Mouse (Mus musculus) hindbrain, embryonic 10.5 days (tissue): Measurements from ENCODE around the gene Slc3a2. TPM values are rescaled to one million over a fixed set of nuclear protein-coding genes. Genes with fewer than 3 reads are reported as not detected.
"Not testable (repeated sequence)": the region's sequence is repeated elsewhere in the genome, so short reads cannot be mapped to it uniquely, and the experiment has no call there.

Experiments used
- DNase-seq: peaks from one replicate; pipeline ENCODE4 v3.0.0-alpha.2; 2017; ENCODE audit warnings: low spot score
- H3K27ac ChIP-seq: fragments of 300-500 bp; sonication (generic); 2 replicates; pipeline ENCODE4 v1.5.1; 2016; ENCODE audit warnings: mild to moderate bottlenecking, moderate library complexity
- H3K27me3 ChIP-seq: fragments of 300-500 bp; sonication (generic); 2 replicates; pipeline ENCODE4 v1.6.1; 2016; ENCODE audit warnings: mild to moderate bottlenecking; ENCODE audit not compliant: poor library complexity, insufficient read depth, severe bottlenecking
- H3K36me3 ChIP-seq: fragments of 300-500 bp; sonication (generic); 2 replicates; pipeline ENCODE4 v1.6.1; 2016; ENCODE audit warnings: mild to moderate bottlenecking, moderate library complexity
- H3K4me1 ChIP-seq: fragments of 300-500 bp; sonication (generic); replicated peaks from 2 replicates; pipeline ENCODE4 v1.6.1; 2016; ENCODE audit warnings: mild to moderate bottlenecking
- H3K4me3 ChIP-seq: fragments of 300-500 bp; sonication (generic); 2 replicates; pipeline ENCODE4 v1.5.1; 2016; ENCODE audit warnings: mild to moderate bottlenecking, moderate library complexity
- H3K9me3 ChIP-seq: fragments of 300-500 bp; sonication (generic); 2 replicates; pipeline ENCODE4 v1.6.1; 2016; ENCODE audit warnings: mild to moderate bottlenecking, moderate library complexity
- WGBS: fragments of 180-500 bp; shearing (Covaris S2); methylation state at CpG from one replicate; pipeline ENCODE4 v1.1.7; 2016; 5-methylcytosine and 5-hydroxymethylcytosine counted together
- polyA plus RNA-seq: library from polyadenylated mRNA; unstranded; fragments of >200 nt; fragmentation: Nextera tagmentation; extraction: Ambion mirVana; gene quantifications from 2 replicates; pipeline ENCODE4 v1.2.1, GENCODE M21; 2016

Slc3a2 gene
- polyA plus RNA-seq, 1 experiment from 2014 or later = 146 TPM

DNA sequence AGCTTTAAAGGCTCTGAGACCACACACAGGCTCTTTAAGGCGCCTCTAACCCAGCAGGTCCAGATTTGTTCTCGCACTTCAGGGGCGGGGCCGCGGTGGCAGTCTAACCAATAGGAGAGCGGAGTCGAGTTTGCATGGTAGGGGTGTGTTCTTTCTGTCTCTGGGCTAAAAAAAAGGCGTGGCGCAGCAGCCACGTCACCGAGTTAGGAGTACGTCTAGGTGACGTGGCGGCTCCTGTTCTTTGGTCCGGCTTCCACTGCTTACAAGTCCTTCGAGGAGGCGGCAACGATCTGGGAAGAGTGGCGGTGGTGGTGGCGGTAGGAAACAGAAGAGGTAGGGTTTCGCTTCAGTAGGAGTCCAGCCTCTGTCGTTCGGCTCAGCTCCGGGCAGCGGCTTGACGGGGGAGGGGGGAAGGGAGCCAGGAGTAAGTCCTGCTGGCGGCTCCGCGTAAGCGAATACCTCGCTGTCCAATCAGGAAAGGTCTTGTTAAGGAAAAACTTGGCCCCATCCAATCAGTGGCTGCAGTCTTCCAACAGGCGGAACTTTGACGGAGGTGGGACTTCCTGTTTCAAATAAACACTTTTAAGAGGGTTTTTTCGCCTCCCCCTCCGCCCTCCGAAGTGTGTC lies 18.2 kb upstream of the Slc3a2 start, which contains the start of gene Stx5a:
TSS of gene Stx5a (plus strand) at position 171 of the 627 bp plus-strand sequence.
- DNase-seq = peak; percentile 96
- Histone ChIP-seq H3K4me3 (peak within 1 kb of the TSS; percentile 88), H3K9me3 (no peaks in the 10 kb centered on the region), H3K36me3 (peaks cover 73% of the 10 kb centered on the region), H3K27ac (peak within 1 kb of the TSS; percentile 94), H3K27me3 (no peaks in the 10 kb centered on the region), H3K4me1 (peaks cover 27% of the 10 kb centered on the region)
- WGBS = under 1% methylated on average over 36 of the region's 36 CpGs

DNA sequence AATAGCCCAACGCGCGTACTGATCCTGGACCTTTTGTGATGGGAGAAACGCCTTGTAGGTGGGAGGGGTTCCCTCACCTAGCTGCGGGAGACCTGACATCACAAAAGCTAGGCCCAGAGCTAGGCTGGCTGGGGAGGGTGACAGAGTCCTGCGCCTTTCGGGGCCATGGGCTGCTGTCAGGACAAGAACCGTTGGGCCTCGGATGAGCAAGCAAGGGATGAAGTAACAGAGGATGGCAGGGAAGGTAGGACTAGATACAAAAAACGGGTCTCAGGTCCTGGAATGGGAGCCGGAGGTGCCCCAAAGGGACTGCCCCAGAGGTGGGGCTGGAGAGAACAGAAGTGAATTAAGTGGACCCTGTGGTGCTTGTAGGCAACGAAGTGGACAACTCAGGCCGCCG lies 17.4 kb upstream of the Slc3a2 start, which contains the start of gene 1700092M07Rik:
TSS of gene 1700092M07Rik (plus strand) at position 116 of the 400 bp plus-strand sequence.
- Histone ChIP-seq H3K36me3 (peaks cover 66% of the 10 kb centered on the region), H3K4me3 (peak within 1 kb of the TSS; percentile 88), H3K27me3 (no peaks in the 10 kb centered on the region), H3K9me3 (no peaks in the 10 kb centered on the region), H3K27ac (peak within 1 kb of the TSS; percentile 94), H3K4me1 (peaks cover 29% of the 10 kb centered on the region)
- no peak for DNase-seq
- 69% methylated on average over 14 of the region's 14 CpGs for WGBS

DNA sequence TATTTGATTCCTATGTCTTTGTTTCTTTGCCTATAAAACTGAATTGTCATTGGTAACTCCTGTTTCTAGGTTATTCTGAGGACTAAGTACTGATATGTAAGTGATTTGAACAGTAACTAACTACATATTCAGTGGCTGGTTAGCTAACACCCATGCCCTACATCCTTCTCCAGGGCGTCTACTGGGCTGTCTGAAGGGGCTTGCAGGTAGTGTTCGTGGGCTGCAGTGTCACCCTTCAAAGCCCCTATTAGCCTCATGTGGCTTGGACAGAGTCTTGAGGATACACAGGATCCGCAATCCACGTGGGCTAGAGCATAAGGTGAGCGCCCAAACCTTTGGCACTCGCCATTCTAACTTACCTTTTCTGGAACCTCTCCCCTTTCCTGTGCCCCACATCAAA lies 16.5 kb upstream of the Slc3a2 start:
- H3K9me3 ChIP-seq = no peaks in the 10 kb centered on the region
- WGBS = 92% methylated on average over 6 of the region's 6 CpGs
- no peaks in the 10 kb centered on the region for H3K27me3 ChIP-seq
- DNase-seq = no peak
- no peak overlapping the region for H3K4me3 ChIP-seq
- peaks cover 56% of the 10 kb centered on the region for H3K36me3 ChIP-seq
- peaks cover 33% of the 10 kb centered on the region for H3K4me1 ChIP-seq
- H3K27ac ChIP-seq = no peak overlapping the region

DNA sequence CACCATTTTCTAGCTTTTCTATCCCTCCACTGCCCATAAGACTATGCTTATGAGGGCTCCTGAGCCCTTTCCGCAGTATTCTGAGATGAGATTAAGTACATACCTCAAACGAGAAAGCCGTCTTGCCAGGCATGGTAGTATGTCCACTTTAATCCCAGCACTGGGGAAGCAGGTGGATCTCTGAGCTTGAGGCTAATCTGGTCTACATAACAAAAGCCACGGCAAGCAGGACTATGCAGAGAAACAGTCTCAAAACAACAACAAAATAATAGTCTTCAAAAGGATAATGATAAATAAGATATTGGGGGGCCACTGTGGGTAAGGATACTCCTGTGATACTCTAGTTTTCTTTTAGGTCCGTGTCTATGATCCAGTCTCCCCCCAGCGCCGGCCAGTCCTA lies 15.7 kb upstream of the Slc3a2 start:
- DNase-seq = no peak
- no peaks in the 10 kb centered on the region for H3K27me3 ChIP-seq
- 0 out of 2 replicates have a peak overlapping the region, but pooled peaks have one; percentile 2 for H3K4me3 ChIP-seq
- H3K27ac ChIP-seq = no peak overlapping the region
- H3K4me1 ChIP-seq = peaks cover 33% of the 10 kb centered on the region
- H3K9me3 ChIP-seq = no peaks in the 10 kb centered on the region
- peaks cover 49% of the 10 kb centered on the region for H3K36me3 ChIP-seq
- WGBS = 95% methylated on average over 7 of the region's 7 CpGs

DNA sequence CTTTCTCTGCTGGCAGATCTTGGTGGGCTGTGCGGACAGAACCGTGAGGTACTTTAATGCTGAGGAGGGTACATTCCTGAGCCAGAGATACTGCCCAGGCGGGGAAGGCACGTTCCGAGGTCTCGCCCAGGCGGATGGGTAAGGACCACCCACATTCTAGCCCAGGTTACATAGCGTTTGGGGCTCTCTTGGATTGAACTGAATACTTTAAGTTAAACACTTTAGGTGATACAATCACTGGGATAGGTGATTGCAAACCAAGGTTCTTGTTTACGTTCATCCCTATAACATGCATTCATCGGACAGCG lies 12.9 kb upstream of the Slc3a2 start:
- peak overlapping the region; percentile 84 for H3K27ac ChIP-seq
- no peak for DNase-seq
- 2% methylated on average over 11 of the region's 11 CpGs for WGBS
- H3K9me3 ChIP-seq = no peaks in the 10 kb centered on the region
- H3K4me1 ChIP-seq = peaks cover 22% of the 10 kb centered on the region
- H3K4me3 ChIP-seq = peak overlapping the region; percentile 96
- peaks cover 35% of the 10 kb centered on the region for H3K36me3 ChIP-seq
- H3K27me3 ChIP-seq = no peaks in the 10 kb centered on the region

DNA sequence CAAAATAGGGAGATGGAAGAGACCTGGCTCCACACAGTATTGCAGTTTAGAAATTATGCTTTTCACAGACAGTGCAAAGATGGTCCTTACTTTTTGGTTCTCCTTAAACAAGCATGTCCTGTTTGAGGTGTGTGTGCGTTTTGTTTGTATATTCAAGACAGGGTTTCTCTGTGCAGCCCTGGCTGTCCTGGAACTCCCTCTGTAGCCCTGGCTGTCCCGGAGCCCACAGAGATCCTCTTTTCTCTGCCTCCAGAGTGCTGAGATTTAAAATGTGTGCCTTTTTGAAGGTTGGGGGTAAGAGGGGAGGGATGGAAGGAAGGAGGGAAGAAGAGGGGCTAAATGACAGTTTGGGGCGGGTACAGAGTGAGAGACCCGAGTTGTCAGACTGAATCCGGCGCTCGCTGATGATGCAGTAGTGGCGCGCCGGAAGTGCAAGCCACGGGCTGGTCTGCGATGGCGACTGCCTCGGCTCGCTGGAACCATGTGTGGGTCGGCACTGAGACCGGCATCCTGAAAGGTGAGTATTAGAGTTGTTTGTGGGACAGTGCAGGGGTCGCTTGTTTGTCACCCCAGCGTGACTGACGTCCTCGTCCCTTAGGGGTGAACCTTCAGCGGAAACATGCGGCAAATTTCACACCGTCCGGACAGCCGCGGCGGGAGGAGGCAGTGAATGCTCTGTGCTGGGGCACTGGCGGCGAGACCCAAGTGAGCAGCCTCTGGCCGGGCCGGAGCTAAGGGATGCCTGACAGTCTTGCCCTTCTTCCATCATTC lies 12.4 kb upstream of the Slc3a2 start, which contains the start of gene Wdr74:
TSS of gene Wdr74 (plus strand) at position 439 of the 771 bp plus-strand sequence.
- under 1% methylated on average over 32 of the region's 32 CpGs for WGBS
- peaks cover 16% of the 10 kb centered on the region for H3K4me1 ChIP-seq
- peak within 1 kb of the TSS; percentile 96 for H3K4me3 ChIP-seq
- H3K9me3 ChIP-seq = no peaks in the 10 kb centered on the region
- peak within 1 kb of the TSS; percentile 84 for H3K27ac ChIP-seq
- H3K27me3 ChIP-seq = no peaks in the 10 kb centered on the region
- peak; percentile 90 for DNase-seq
- peaks cover 32% of the 10 kb centered on the region for H3K36me3 ChIP-seq

DNA sequence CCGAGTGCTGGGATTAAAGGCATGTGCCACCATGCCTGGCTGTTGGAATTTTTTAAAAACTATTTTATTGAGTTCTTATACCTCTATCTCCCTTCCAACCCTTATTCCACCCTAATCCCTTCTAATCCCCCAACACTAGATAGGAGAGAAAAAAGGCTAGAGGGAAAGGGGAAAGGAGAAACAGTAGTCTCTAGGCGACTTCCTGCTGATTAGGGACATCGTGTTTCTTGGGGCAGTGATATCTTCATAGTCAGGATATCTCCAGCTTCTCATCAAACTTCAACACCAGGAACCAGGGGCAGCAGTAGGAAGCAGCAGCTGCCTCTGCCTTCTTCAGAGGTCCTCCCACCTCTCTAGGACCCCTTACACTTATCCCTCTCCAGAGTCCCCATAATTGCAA lies 11.2 kb upstream of the Slc3a2 start:
- DNase-seq = no peak
- H3K27ac ChIP-seq = no peak overlapping the region
- peaks cover 14% of the 10 kb centered on the region for H3K4me1 ChIP-seq
- H3K9me3 ChIP-seq = no peaks in the 10 kb centered on the region
- no peak overlapping the region for H3K4me3 ChIP-seq
- 76% methylated on average over 3 of the region's 3 CpGs for WGBS
- peaks cover 20% of the 10 kb centered on the region for H3K36me3 ChIP-seq
- no peaks in the 10 kb centered on the region for H3K27me3 ChIP-seq

DNA sequence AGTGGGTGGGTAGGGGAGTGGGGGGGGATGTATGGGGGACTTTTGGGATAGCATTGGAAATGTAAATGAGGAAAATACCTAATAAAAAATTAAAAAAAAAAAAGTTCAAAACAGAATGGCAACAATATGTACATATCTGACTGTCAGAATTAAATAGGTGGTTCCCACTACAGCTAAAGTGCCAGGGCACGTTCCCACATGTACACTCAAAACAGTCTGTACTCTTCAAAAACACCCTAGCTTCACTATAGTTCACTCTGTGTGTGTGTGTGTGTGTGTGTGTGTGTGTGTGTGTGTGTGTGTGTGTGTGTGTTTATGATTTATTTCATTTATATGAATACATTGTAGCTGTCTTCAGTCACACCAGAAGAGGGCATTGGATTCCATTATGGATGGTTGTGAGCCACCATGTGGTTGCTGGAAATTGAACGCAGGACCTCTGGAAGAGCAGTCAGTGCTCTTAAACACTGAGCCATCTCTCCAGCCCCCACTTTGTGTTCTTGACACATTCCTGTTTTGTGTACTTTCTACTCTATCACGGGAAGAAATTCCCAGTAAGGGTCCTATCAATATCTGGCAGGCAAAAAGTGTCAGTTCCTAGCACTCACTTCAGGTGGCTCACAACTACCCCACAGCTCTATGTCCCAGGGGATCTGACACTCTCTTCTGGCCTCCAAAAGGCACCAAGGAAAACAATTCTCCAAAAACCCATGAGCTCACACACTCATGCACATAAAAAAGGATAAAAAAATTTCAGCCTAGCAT lies 5.3 kb upstream of the Slc3a2 start:
- H3K27ac ChIP-seq, H3K27me3 ChIP-seq, H3K9me3 ChIP-seq, DNase-seq, H3K4me3 ChIP-seq: not testable (repeated sequence)
- WGBS = 47% methylated on average over 3 of the region's 3 CpGs
- peaks cover 18% of the 10 kb centered on the region for H3K4me1 ChIP-seq
- peaks cover 32% of the 10 kb centered on the region for H3K36me3 ChIP-seq

DNA sequence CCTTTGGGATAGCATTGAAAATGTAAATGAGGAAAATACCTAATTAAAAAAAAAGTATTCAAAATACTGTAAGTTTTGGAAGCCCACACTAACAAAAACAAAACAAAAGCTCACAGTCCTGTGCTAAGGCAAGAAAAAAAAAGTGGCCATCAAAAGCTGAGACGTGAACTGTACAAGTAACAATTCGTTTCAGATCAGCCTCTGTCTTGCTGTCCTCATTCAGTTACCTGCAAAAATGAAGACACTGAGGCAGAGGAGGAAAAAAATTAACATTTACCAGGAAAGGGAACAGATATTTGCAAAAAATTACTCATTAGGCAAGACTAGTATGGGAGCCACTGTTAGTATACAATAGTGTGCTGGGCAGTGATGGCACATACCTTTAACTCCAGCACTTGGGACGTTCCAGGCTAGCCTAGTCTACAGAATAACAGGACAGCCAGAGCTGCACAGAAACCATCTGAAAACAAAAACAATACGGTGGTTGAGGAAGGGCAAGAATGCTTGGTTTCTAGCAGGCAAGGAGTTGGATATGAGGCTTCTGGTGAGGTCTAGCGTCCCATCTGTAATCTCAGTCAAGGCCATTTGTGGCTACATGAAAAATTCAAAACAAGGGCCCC lies 4.4 kb upstream of the Slc3a2 start:
- WGBS = 29% methylated on average over 5 of the region's 5 CpGs
- no peak for DNase-seq
- H3K27me3 ChIP-seq = no peaks in the 10 kb centered on the region
- H3K4me1 ChIP-seq = peaks cover 18% of the 10 kb centered on the region
- H3K27ac ChIP-seq = no peak overlapping the region
- H3K36me3 ChIP-seq = peaks cover 32% of the 10 kb centered on the region
- no peaks in the 10 kb centered on the region for H3K9me3 ChIP-seq
- H3K4me3 ChIP-seq = no peak overlapping the region

DNA sequence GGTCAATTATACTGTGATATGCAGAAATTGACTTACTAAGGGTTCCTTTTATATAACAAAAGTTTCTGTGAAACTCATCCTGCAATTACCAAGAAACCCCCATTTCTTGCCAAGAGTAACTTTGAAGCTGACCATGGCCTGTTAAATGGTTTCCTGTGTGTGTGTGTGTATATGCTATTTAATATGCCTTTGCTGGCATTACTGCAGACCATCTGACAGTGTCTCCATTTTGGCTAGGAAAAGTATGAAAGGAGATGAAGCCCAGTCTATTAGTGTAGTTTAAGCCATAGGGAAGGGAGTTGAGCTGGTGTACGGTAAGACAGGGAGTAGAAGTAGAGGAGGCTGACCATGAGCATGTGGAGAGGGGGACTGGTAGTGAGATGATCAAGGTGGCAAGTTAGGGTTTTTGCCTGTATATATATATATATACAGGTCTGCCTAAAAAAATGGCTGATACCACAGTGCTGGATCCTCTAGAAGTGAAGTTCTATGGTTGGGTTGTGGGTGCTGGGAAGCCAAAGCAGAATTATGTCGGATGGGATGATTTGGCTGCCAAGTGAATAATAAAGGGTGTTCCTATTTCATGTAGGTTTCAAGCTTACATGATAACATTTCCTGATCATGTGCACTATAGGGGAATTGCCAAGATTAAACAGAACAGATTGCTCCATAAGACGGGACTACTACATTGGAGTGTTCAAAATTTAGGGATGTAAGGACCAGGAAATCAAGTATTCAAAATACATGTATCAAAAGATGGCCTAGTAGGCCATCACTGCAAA lies 3.6 kb upstream of the Slc3a2 start:
- Histone ChIP-seq H3K9me3 (no peaks in the 10 kb centered on the region), H3K27ac (no peak overlapping the region), H3K4me1 (peaks cover 26% of the 10 kb centered on the region), H3K27me3 (no peaks in the 10 kb centered on the region), H3K36me3 (peaks cover 32% of the 10 kb centered on the region), H3K4me3 (no peak overlapping the region)
- 13% methylated on average over 3 of the region's 3 CpGs for WGBS
- no peak for DNase-seq

DNA sequence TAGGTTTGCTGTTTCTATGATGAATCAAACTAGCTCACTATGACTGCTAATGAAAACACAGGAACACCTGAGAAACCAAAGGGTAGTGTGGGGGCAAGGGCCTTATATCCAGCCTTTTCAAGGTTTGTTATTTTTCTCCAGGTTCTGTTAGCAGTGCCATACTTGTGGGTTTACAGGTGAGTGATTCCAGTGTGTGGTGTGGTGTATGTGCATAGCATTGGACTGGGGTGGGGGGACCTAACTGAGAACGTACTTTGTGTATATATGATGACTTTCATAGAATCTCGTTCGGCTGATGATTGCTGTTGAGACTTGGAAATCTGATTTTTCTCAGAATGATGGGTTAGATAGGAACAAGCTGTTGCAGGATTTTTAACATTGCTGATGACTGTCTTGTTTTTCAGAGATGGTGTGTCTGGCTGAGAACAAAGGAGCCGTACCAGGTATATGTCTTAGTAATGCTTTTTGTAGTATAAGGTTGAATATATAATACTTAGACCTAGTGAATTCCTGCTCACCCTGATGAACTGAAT lies 2.0 kb upstream of the Slc3a2 start:
- WGBS = 61% methylated on average over 4 of the region's 4 CpGs
- Histone ChIP-seq H3K27ac (no peak overlapping the region), H3K9me3 (no peaks in the 10 kb centered on the region), H3K36me3 (peaks cover 32% of the 10 kb centered on the region), H3K27me3 (no peaks in the 10 kb centered on the region), H3K4me1 (peaks cover 26% of the 10 kb centered on the region), H3K4me3 (peak overlapping the region; percentile 72)
- DNase-seq = no peak

DNA sequence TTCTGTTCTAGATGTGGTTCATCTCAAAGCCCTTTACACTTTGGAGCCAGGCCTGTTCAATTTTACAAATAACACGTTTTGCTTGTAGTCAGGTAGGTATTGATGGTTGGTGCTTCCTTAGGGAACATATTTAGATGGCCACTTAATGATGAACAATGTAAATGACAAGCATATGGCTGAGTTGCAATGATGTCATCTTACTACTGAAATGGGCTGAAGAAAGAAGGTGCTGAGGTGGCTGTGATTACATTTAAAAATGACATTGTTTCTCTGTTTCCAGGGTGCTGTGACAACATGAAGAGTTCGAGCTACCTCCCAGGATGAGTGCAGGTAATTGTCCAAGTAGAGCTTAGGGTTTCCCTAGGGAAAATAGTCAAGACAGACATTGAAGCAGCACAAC lies 1.2 kb upstream of the Slc3a2 start:
- Histone ChIP-seq H3K36me3 (peaks cover 32% of the 10 kb centered on the region), H3K27ac (peak overlapping the region; percentile 93), H3K27me3 (no peaks in the 10 kb centered on the region), H3K9me3 (no peaks in the 10 kb centered on the region), H3K4me3 (peak overlapping the region; percentile 72), H3K4me1 (peaks cover 26% of the 10 kb centered on the region)
- no peak for DNase-seq
- 6% methylated on average over 2 of the region's 2 CpGs for WGBS
